Mouse (Mus musculus): Measurements from ENCODE around the gene B4galnt4. TPM values are rescaled to one million over a fixed set of nuclear protein-coding genes. Genes with fewer than 3 reads are reported as not detected.

The B4galnt4 gene
- polyA plus RNA-seq, 1 experiment, result 0.46 TPM

DNA sequence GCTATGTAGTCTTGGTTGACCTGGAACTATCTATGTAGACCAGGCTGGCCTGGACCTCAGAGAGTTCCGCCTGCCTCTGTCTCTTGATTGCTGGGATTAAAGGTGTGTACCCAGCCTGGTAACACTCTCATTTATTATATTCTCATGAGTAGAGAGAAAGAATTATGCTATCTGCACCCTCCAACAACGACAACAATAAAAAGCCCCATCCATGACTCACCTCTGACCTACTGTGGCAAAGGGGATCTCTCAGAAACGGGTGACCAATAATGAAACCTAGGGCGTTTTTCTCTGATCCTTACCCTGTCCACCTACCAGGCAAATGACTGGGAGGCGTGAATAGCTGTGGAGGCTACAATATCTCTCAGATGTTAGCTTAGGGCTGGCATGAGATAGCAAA, 36.3 kb downstream of the B4galnt4 start:
- Histone ChIP-seq H3K27me3 (ENCODE audit: control insufficient read depth, insufficient read depth, insufficient read length) (peaks cover 13% of the 10 kb centered on the region), H3K79me2 (ENCODE audit: control insufficient read depth, insufficient read depth) (no peaks in the 10 kb centered on the region), H3K4me3 (no peak overlapping the region), H3ac (ENCODE audit: control insufficient read depth, insufficient read length) (no peak overlapping the region), H3K36me3 (ENCODE audit: control insufficient read depth, insufficient read depth) (no peaks in the 10 kb centered on the region), H3K4me2 (ENCODE audit: low read depth) (no peak overlapping the region)
- TF ChIP-seq SRF (IDR thresholded peaks at IDR 0.05; ENCODE audit: control insufficient read depth, insufficient read length, low read depth) (no peak), POLR2A (IDR thresholded peaks at IDR 0.05; ENCODE audit: insufficient read length, low read depth) (no peak), MYOG (IDR thresholded peaks at IDR 0.05; ENCODE audit: control insufficient read depth in 1 of 3, insufficient read depth in 1 of 3, insufficient read length in 2 of 3, low read depth in 2 of 3) (no peak), REST (IDR thresholded peaks at IDR 0.05; ENCODE audit: insufficient read depth, insufficient read length) (no peak), POLR2AphosphoS2 (IDR thresholded peaks at IDR 0.05; ENCODE audit: insufficient read length, low read depth) (no peak), MYOD1 (IDR thresholded peaks at IDR 0.05; ENCODE audit: control insufficient read depth in 1 of 3, insufficient read length in 2 of 3, low read depth in 2 of 3) (no peak), MAX (IDR thresholded peaks at IDR 0.05; ENCODE audit: low read depth) (no peak), CEBPB (IDR thresholded peaks at IDR 0.05; ENCODE audit: insufficient read depth, poor library complexity, severe bottlenecking) (no peak), USF1 (IDR thresholded peaks at IDR 0.05; ENCODE audit: low read depth) (no peak), E2F4 (IDR thresholded peaks at IDR 0.05; ENCODE audit: insufficient read depth) (no peak), TCF12 (IDR thresholded peaks at IDR 0.05; ENCODE audit: insufficient read depth, poor library complexity, severe bottlenecking) (no peak), TCF3 (IDR thresholded peaks at IDR 0.05; ENCODE audit: insufficient read length, low read depth) (no peak)

DNA sequence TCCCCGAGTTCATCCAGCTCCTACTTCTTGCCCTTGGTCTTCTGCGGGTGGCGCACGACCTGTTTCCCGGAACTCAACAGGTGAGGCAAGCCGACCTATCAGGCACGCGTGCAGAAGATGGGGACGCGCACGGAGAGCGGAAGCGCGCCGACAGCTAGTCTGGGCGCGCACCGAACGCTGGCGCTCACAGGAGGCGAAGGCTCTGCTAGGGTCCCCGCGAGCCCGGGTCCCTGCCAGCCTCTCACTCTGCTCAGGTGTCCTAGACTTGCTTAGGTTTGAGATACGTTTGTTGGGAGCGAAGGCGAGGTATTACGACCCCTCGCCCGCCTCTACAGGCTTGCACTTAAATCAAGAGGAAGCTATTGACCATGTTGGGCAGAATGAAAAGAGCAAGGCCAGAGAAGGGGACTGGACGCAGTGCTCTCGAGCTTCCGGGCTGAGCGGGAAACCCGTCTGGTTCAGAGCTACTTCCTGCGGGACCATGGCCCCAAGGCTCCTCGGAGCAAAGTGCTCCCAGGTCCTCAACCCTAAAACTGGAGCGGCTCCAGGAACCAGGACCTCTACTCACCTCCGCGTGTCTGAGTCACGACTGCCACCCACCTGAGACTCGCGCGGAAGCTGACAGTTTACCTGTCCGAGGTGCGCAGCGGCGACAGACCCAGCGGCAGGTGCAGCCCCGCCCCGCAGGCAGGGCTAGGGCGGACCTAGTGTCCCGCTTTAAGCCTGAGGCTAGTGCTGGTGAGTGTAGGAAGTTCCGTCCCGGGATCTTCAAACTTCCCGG, 39.2 kb downstream of the B4galnt4 start, which contains the start of gene Sigirr:
Sigirr (minus strand) TSS at position 662 of the 781 bp plus-strand sequence.
- peaks cover 21% of the 10 kb centered on the region for H3K27me3 ChIP-seq (ENCODE audit: control insufficient read depth, insufficient read depth, insufficient read length)

DNA sequence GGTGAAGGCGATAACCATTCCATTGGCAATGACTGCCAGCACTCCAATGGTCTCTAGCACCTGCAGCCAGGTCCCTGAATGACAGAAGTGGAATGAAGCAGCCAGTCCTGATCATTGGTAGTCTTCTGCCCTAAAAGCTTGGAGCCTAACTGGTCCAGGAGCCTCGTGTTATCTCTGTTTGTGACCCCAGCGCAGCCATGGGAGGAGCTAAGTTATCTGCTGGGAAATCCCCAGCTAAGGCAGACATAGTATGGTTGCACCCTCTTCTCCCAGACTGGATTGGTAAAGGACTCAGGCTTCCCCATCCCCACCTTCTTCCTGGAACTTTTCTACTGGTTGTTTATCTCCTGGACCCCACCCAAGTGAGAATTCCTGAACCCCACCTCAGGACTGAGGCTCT, 42.3 kb downstream of the B4galnt4 start:
- Histone ChIP-seq H3ac (ENCODE audit: control insufficient read depth, insufficient read length) (no peak overlapping the region), H3K36me3 (ENCODE audit: control insufficient read depth, insufficient read depth) (no peaks in the 10 kb centered on the region), H3K4me2 (ENCODE audit: low read depth) (no peak overlapping the region), H3K4me3 (no peak overlapping the region), H3K79me2 (ENCODE audit: control insufficient read depth, insufficient read depth) (no peaks in the 10 kb centered on the region), H3K27me3 (ENCODE audit: control insufficient read depth, insufficient read depth, insufficient read length) (peaks cover 29% of the 10 kb centered on the region)
- TF ChIP-seq MYOD1 (IDR thresholded peaks at IDR 0.05; ENCODE audit: control insufficient read depth in 1 of 3, insufficient read length in 2 of 3, low read depth in 2 of 3), result no peak
- TF ChIP-seq SRF (IDR thresholded peaks at IDR 0.05; ENCODE audit: control insufficient read depth, insufficient read length, low read depth), result no peak
- no peak for TF ChIP-seq REST (IDR thresholded peaks at IDR 0.05; ENCODE audit: insufficient read depth, insufficient read length)
- TF ChIP-seq POLR2AphosphoS2 (IDR thresholded peaks at IDR 0.05; ENCODE audit: insufficient read length, low read depth), result no peak
- no peak for TF ChIP-seq MYOG (IDR thresholded peaks at IDR 0.05; ENCODE audit: control insufficient read depth in 1 of 3, insufficient read depth in 1 of 3, insufficient read length in 2 of 3, low read depth in 2 of 3)
- TF ChIP-seq E2F4 (IDR thresholded peaks at IDR 0.05; ENCODE audit: insufficient read depth), result no peak
- no peak for TF ChIP-seq USF1 (IDR thresholded peaks at IDR 0.05; ENCODE audit: low read depth)
- no peak for TF ChIP-seq POLR2A (IDR thresholded peaks at IDR 0.05; ENCODE audit: insufficient read length, low read depth)
- TF ChIP-seq TCF12 (IDR thresholded peaks at IDR 0.05; ENCODE audit: insufficient read depth, poor library complexity, severe bottlenecking), result no peak
- TF ChIP-seq MAX (IDR thresholded peaks at IDR 0.05; ENCODE audit: low read depth), result no peak
- no peak for TF ChIP-seq TCF3 (IDR thresholded peaks at IDR 0.05; ENCODE audit: insufficient read length, low read depth)
- TF ChIP-seq CEBPB (IDR thresholded peaks at IDR 0.05; ENCODE audit: insufficient read depth, poor library complexity, severe bottlenecking), result no peak

More for the DNA sequence above, 39.2 kb downstream of the B4galnt4 start, which contains the start of gene Sigirr:
- Histone ChIP-seq H3K79me2 (ENCODE audit: control insufficient read depth, insufficient read depth) (no peaks in the 10 kb centered on the region), H3ac (ENCODE audit: control insufficient read depth, insufficient read length) (no peak within 1 kb of the TSS), H3K36me3 (ENCODE audit: control insufficient read depth, insufficient read depth) (no peaks in the 10 kb centered on the region), H3K4me3 (no peak within 1 kb of the TSS), H3K4me2 (ENCODE audit: low read depth) (no peak within 1 kb of the TSS)
- TF ChIP-seq MYOD1 (IDR thresholded peaks at IDR 0.05; ENCODE audit: control insufficient read depth in 1 of 3, insufficient read length in 2 of 3, low read depth in 2 of 3) (no peak), CEBPB (IDR thresholded peaks at IDR 0.05; ENCODE audit: insufficient read depth, poor library complexity, severe bottlenecking) (no peak), TCF3 (IDR thresholded peaks at IDR 0.05; ENCODE audit: insufficient read length, low read depth) (no peak), TCF12 (IDR thresholded peaks at IDR 0.05; ENCODE audit: insufficient read depth, poor library complexity, severe bottlenecking) (no peak), POLR2AphosphoS2 (IDR thresholded peaks at IDR 0.05; ENCODE audit: insufficient read length, low read depth) (no peak), E2F4 (IDR thresholded peaks at IDR 0.05; ENCODE audit: insufficient read depth) (no peak), MAX (IDR thresholded peaks at IDR 0.05; ENCODE audit: low read depth) (no peak), USF1 (IDR thresholded peaks at IDR 0.05; ENCODE audit: low read depth) (no peak), REST (IDR thresholded peaks at IDR 0.05; ENCODE audit: insufficient read depth, insufficient read length) (no peak), SRF (IDR thresholded peaks at IDR 0.05; ENCODE audit: control insufficient read depth, insufficient read length, low read depth) (no peak), POLR2A (IDR thresholded peaks at IDR 0.05; ENCODE audit: insufficient read length, low read depth) (no peak), MYOG (IDR thresholded peaks at IDR 0.05; ENCODE audit: control insufficient read depth in 1 of 3, insufficient read depth in 1 of 3, insufficient read length in 2 of 3, low read depth in 2 of 3) (no peak)

DNA sequence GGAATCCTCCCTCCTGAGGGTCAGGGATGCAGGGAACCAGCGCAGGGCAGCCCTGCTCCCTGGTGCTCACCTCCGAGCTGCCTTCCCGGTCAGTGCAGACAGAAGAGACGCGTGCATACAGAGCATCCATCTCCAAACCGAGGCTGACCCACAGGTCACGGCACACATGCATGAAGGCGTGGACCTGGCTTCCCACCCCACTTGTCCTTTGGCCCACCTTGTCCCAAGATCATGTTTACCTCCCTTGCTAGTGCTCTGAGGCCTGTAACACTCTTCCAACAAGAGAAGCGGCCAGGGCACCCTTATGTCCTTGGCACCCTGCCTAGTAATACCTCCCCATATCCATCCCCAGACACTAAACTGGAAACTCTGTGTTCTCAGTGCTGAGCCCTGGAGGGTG, 55.0 kb downstream of the B4galnt4 start:
- no peak for TF ChIP-seq MAX (IDR thresholded peaks at IDR 0.05; ENCODE audit: low read depth)
- no peak for TF ChIP-seq MYOG (IDR thresholded peaks at IDR 0.05; ENCODE audit: control insufficient read depth in 1 of 3, insufficient read depth in 1 of 3, insufficient read length in 2 of 3, low read depth in 2 of 3)
- no peak for TF ChIP-seq REST (IDR thresholded peaks at IDR 0.05; ENCODE audit: insufficient read depth, insufficient read length)
- no peak for TF ChIP-seq TCF3 (IDR thresholded peaks at IDR 0.05; ENCODE audit: insufficient read length, low read depth)
- TF ChIP-seq POLR2A (IDR thresholded peaks at IDR 0.05; ENCODE audit: insufficient read length, low read depth), result no peak
- no peak for TF ChIP-seq SRF (IDR thresholded peaks at IDR 0.05; ENCODE audit: control insufficient read depth, insufficient read length, low read depth)
- TF ChIP-seq USF1 (IDR thresholded peaks at IDR 0.05; ENCODE audit: low read depth), result no peak
- no peak for TF ChIP-seq POLR2AphosphoS2 (IDR thresholded peaks at IDR 0.05; ENCODE audit: insufficient read length, low read depth)
- no peak for TF ChIP-seq MYOD1 (IDR thresholded peaks at IDR 0.05; ENCODE audit: control insufficient read depth in 1 of 3, insufficient read length in 2 of 3, low read depth in 2 of 3)
- TF ChIP-seq TCF12 (IDR thresholded peaks at IDR 0.05; ENCODE audit: insufficient read depth, poor library complexity, severe bottlenecking), result no peak
- TF ChIP-seq E2F4 (IDR thresholded peaks at IDR 0.05; ENCODE audit: insufficient read depth), result no peak
- TF ChIP-seq CEBPB (IDR thresholded peaks at IDR 0.05; ENCODE audit: insufficient read depth, poor library complexity, severe bottlenecking), result no peak
- peaks cover 13% of the 10 kb centered on the region for H3K27me3 ChIP-seq (ENCODE audit: control insufficient read depth, insufficient read depth, insufficient read length)
- no peaks in the 10 kb centered on the region for H3K36me3 ChIP-seq (ENCODE audit: control insufficient read depth, insufficient read depth)
- no peaks in the 10 kb centered on the region for H3K79me2 ChIP-seq (ENCODE audit: control insufficient read depth, insufficient read depth)
- no peak overlapping the region for H3ac ChIP-seq (ENCODE audit: control insufficient read depth, insufficient read length)
- H3K4me2 ChIP-seq (ENCODE audit: low read depth), result no peak overlapping the region
- no peak overlapping the region for H3K4me3 ChIP-seq
